Mouse (Mus musculus) megakaryocyte-erythroid progenitor cell, adult 5 weeks (primary cell): ENCODE measurements around the gene Dera. TPM values are rescaled to one million over a fixed set of nuclear protein-coding genes. Genes with fewer than 3 reads are reported as not detected.

Source experiments
- polyA plus RNA-seq: library from polyadenylated mRNA; stranded (reverse); fragments of >175 nt; gene quantifications from 2 replicates; pipeline ENCODE4 v1.2.3, GENCODE M21; 2012

Gene Dera
- 38.9 and 49.2 TPM in 2 replicates for polyA plus RNA-seq

DNA sequence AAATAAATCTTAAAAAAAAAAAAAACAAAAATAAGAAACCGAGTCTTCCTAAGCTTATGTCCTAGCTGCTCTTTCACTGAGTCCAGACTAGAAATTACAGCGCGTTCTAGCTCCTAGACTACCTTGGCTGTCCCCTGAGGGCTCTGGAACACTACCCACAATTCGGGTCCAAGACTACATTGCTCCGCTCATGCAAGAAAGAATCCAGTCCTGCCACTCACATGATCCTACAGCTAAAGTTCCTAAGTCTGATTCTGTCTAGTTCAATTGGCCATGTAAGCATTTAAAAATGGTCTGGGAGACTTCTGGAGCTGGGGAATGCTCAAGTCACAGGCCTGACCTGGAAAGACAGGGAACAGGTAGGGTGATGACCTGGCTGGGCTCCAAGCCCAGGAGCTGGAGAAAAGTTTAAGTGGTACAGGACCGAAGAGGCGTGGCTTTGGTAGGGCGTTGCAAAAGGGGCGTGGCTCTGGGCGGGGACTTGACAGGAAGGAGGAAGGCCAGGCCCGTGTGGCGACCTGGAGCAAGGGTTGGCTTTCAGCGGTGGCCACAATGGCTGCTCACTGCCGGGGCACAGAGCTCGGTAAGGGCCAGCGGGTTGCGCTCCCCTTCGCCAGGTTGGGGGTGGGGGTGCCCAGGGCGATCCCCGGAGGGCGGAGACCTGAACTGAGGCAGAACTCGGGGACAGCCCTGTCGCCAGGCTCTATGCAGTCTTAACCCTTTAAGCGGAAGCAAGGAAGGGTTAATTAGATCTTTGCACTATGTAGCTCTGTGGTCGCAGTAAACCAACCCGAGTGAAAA, at the start of gene Dera:
Dera (plus strand) TSS at position 491 of the 801 bp plus-strand sequence.

DNA sequence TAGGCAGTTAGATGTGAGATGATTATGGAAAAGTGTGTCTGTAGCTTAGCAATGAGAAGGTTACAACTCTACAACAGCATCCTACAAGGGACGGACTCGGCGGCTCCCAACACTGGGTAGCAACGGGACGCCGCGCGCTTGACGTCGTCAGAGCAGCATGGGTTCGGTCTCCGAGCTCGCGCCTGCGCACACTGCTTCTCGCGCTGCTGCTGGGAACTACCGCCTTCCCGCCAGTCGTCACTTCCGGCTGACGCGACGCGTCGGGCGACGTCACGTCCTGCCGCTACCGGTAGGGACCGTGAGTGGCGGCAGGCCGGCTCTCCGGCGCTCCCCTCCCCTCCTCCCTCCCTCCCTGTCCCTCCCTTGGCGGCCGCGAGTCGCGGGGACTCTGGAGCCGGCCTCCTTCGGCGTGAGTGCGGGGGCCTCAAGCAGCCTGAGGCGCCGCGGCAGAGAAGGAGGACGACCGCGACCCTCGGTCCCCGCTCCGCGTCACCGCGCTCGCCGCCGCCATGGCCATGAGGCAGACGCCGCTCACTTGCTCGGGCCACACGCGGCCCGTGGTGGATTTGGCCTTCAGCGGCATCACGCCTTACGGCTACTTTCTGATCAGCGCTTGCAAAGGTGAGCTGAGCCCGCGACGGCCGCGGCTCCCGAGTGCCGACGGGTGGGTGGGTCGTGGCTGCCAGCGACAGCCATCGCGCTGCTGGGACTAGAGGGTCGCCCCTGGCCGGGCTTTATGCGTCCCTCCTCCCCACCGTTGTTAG, 19.3 kb upstream of the Dera start, which contains the start of gene Strap:
Strap (plus strand) TSS at position 233 of the 764 bp plus-strand sequence.

Other genes starting within 250 kb of the Dera start
- gene Eps8, start 99.7 kb upstream of the Dera start, polyA plus RNA-seq, result 1.1 and 1.9 TPM in 2 replicates
- gene Strap, start 19.5 kb upstream of the Dera start, polyA plus RNA-seq, result 30.3 and 31.6 TPM in 2 replicates